Comparison of ENCODE assay signal across 9 mouse cellular contexts in genomic region chr1:86443386-86444172, GRCm38 (mm10). TPM values are rescaled to one million over a fixed set of nuclear protein-coding genes. Genes with fewer than 3 reads are reported as not detected.
DNase-seq lines count a peak whose midpoint lies in the region; ATAC-seq and TF ChIP-seq lines count a peak whose summit lies in the region.
"Had no signal": no experiment of that assay in that cellular context is flagged by ENCODE, and none has a peak within 500 bp of the region (broad histone marks: within the 10 kb centered on the region; RNA-seq: fewer than 3 reads in every experiment).

No protein-coding gene starts in this region.

- peak overlapping the region; percentile 73 for H3K27ac ChIP-seq in ES-Bruce4 (ENCODE audit: insufficient read depth, low read length)
- peak overlapping the region; percentile 100 for H3K27ac ChIP-seq in forebrain, embryonic 14.5 days (ENCODE audit: low read depth, low read length)
- peak overlapping the region; percentile 100 for H3K27ac ChIP-seq in limb, embryonic 13.5 days
- peak overlapping the region; percentile 99 for H3K27ac ChIP-seq in neural tube, embryonic 13.5 days (replicated peaks)

- TF ChIP-seq CTCF in ES-Bruce4 (IDR thresholded peaks at IDR 0.05; ENCODE audit: low read depth, low read length), result no peak

- no peaks in the 10 kb centered on the region for H3K27me3 ChIP-seq in ES-Bruce4 (ENCODE audit: control insufficient read depth, insufficient read depth, low read length, poor library complexity, severe bottlenecking)
- no peaks in the 10 kb centered on the region for H3K27me3 ChIP-seq in forebrain, embryonic 14.5 days (replicated peaks; ENCODE audit: control insufficient read depth, insufficient read depth, low read length)
- H3K27me3 ChIP-seq in limb, embryonic 13.5 days, result no peaks in the 10 kb centered on the region
- no peaks in the 10 kb centered on the region for H3K27me3 ChIP-seq in neural tube, embryonic 13.5 days
- H3K27me3 ChIP-seq: Patski had no signal

- TF ChIP-seq POLR2A in ES-Bruce4 (IDR thresholded peaks at IDR 0.05; ENCODE audit: insufficient read depth, low read length), result no peak

- intact Hi-C loops in gastrocnemius, postnatal 14 days (cut with DNase I; ENCODE audit: low total_unique reads), result loop anchor here (10.0 kb wide), 1 partner anchor 91 kb away; no protein-coding TSS in a partner anchor

- H3K9ac ChIP-seq in ES-Bruce4 (ENCODE audit: low read depth, poor library complexity, severe bottlenecking), result peak overlapping the region; percentile 86
- H3K9ac ChIP-seq in forebrain, embryonic 14.5 days (ENCODE audit: low read length), result peak overlapping the region; percentile 97
- peak overlapping the region; percentile 94 for H3K9ac ChIP-seq in limb, embryonic 13.5 days
- peak overlapping the region; percentile 90 for H3K9ac ChIP-seq in neural tube, embryonic 13.5 days

- DNase-seq in embryo, embryonic 10.5 days (ENCODE audit: low spot score), result peak; percentile 52
- DNase-seq in embryo, embryonic 9.5 days (ENCODE audit: extremely low spot score), result no peak
- DNase-seq in forebrain, embryonic 14.5 days (ENCODE audit: low spot score), result no peak
- DNase-seq in urinary bladder, postnatal 4 days (ENCODE audit: low spot score in 2 of 2), result no peak
- DNase-seq in gastrocnemius, postnatal 14 days, result no peak

- H3K36me3 ChIP-seq in ES-Bruce4 (ENCODE audit: control insufficient read depth, insufficient read depth, low read length, poor library complexity, severe bottlenecking), result no peaks in the 10 kb centered on the region
- H3K36me3 ChIP-seq in forebrain, embryonic 14.5 days (ENCODE audit: control insufficient read depth, insufficient read depth, low read length), result no peaks in the 10 kb centered on the region
- no peaks in the 10 kb centered on the region for H3K36me3 ChIP-seq in limb, embryonic 13.5 days
- no peaks in the 10 kb centered on the region for H3K36me3 ChIP-seq in neural tube, embryonic 13.5 days

- peak overlapping the region; percentile 4 for H3K4me3 ChIP-seq in ES-Bruce4 (ENCODE audit: low read depth, low read length)
- peak overlapping the region; percentile 43 for H3K4me3 ChIP-seq in forebrain, embryonic 14.5 days (ENCODE audit: low read depth, low read length)
- H3K4me3 ChIP-seq in limb, embryonic 13.5 days, result peak overlapping the region; percentile 52
- peak overlapping the region; percentile 44 for H3K4me3 ChIP-seq in neural tube, embryonic 13.5 days

- no peak for ATAC-seq in forebrain, embryonic 14.5 days
- ATAC-seq in limb, embryonic 13.5 days (ENCODE audit: low FRiP score, low read depth), result no peak
- no peak for ATAC-seq in neural tube, embryonic 13.5 days (ENCODE audit: low read depth)

- H3K4me1 ChIP-seq in ES-Bruce4 (ENCODE audit: control insufficient read depth, insufficient read depth, low read length), result peaks cover 9% of the 10 kb centered on the region
- peaks cover 18% of the 10 kb centered on the region for H3K4me1 ChIP-seq in forebrain, embryonic 14.5 days (ENCODE audit: control insufficient read depth, insufficient read depth, low read length)
- H3K4me1 ChIP-seq in limb, embryonic 13.5 days, result peaks cover 44% of the 10 kb centered on the region
- peaks cover 64% of the 10 kb centered on the region for H3K4me1 ChIP-seq in neural tube, embryonic 13.5 days (replicated peaks)

- TF ChIP-seq EP300 in ES-Bruce4 (IDR thresholded peaks at IDR 0.05; ENCODE audit: insufficient read depth, low read depth, low read length), result no peak

- WGBS in forebrain, embryonic 14.5 days, result 46% methylated on average over 8 of the region's 8 CpGs
- 58% methylated on average over 8 of the region's 8 CpGs for WGBS in limb, embryonic 13.5 days
- WGBS in neural tube, embryonic 13.5 days, result 56% methylated on average over 8 of the region's 8 CpGs

- H3K9me3 ChIP-seq in ES-Bruce4 (replicated peaks; ENCODE audit: control insufficient read depth, insufficient read depth, low read length, poor library complexity, severe bottlenecking), result no peaks in the 10 kb centered on the region
- H3K9me3 ChIP-seq in forebrain, embryonic 14.5 days (replicated peaks; ENCODE audit: control insufficient read depth, low read length), result no peaks in the 10 kb centered on the region
- H3K9me3 ChIP-seq in limb, embryonic 13.5 days, result no peaks in the 10 kb centered on the region
- H3K9me3 ChIP-seq in neural tube, embryonic 13.5 days, result no peaks in the 10 kb centered on the region

- H3K4me2 ChIP-seq in forebrain, embryonic 14.5 days (ENCODE audit: low read length), result peak overlapping the region; percentile 84
- peak overlapping the region; percentile 87 for H3K4me2 ChIP-seq in limb, embryonic 13.5 days (replicated peaks)
- H3K4me2 ChIP-seq in neural tube, embryonic 13.5 days, result peak overlapping the region; percentile 78

RNA-seq across cellular contexts. Expression of gene Tex44, which starts 17.4 kb away (rescaled TPM):
- not detected in 2 replicates for polyA plus RNA-seq in ES-Bruce4 (2011; ENCODE audit: insufficient read depth, insufficient read length, low read depth, missing spikeins)
- polyA plus RNA-seq in forebrain, embryonic 14.5 days (2014; fragmentation: Nextera tagmentation; extraction: Ambion mirVana), result not detected in 2 replicates
- polyA plus RNA-seq in limb, embryonic 13.5 days (2015; fragmentation: Nextera tagmentation; extraction: Ambion mirVana), result not detected in 2 replicates
- not detected in 2 replicates for polyA plus RNA-seq in neural tube, embryonic 13.5 days (2015; fragmentation: Nextera tagmentation; extraction: Ambion mirVana)
- total RNA-seq in gastrocnemius, postnatal 14 days (2021), result not detected
- polyA plus RNA-seq: Patski had no signal

RNA-seq across cellular contexts. Expression of gene Nmur1, which starts 17.6 kb away (rescaled TPM):
- not detected in 2 replicates for polyA plus RNA-seq in ES-Bruce4 (2011; ENCODE audit: insufficient read depth, insufficient read length, low read depth, missing spikeins)
- not detected in 2 replicates for polyA plus RNA-seq in forebrain, embryonic 14.5 days (2014; fragmentation: Nextera tagmentation; extraction: Ambion mirVana)
- polyA plus RNA-seq in limb, embryonic 13.5 days (2015; fragmentation: Nextera tagmentation; extraction: Ambion mirVana), result not detected in 2 replicates
- 0.49 TPM in 1 of 2 replicates, not detected in the other for polyA plus RNA-seq in neural tube, embryonic 13.5 days (2015; fragmentation: Nextera tagmentation; extraction: Ambion mirVana)
- total RNA-seq in gastrocnemius, postnatal 14 days (2021), result not detected
- polyA plus RNA-seq: Patski had no signal
